Comparison of ENCODE assay signal across 9 mouse cellular contexts in genomic region chr5:64600392-64600791, GRCm38 (mm10).
DNase-seq lines count a peak whose midpoint lies in the region; ATAC-seq and TF ChIP-seq lines count a peak whose summit lies in the region.
"Had no signal": no experiment of that assay in that cellular context is flagged by ENCODE, and none has a peak within 500 bp of the region (broad histone marks: within the 10 kb centered on the region; RNA-seq: fewer than 3 reads in every experiment).

No protein-coding gene starts in this region.

- H3K9me3 ChIP-seq in heart, embryonic 14.5 days (ENCODE audit: control insufficient read depth, low read length): no peaks in the 10 kb centered on the region
- no peaks in the 10 kb centered on the region for H3K9me3 ChIP-seq in embryonic facial prominence, embryonic 12.5 days
- H3K9me3 ChIP-seq in intestine, postnatal 0 days (ENCODE audit: control insufficient read depth): no peaks in the 10 kb centered on the region

- H3K4me1 ChIP-seq in heart, embryonic 14.5 days (ENCODE audit: control insufficient read depth in 2 of 2, insufficient read depth in 2 of 2, low read length in 2 of 2): peaks cover 21 to 28% of the 10 kb centered on the region in 2 experiments
- peaks cover 29% of the 10 kb centered on the region for H3K4me1 ChIP-seq in embryonic facial prominence, embryonic 12.5 days
- 0 out of 2 replicates have a peak, but pooled peaks cover 13% of the 10 kb centered on the region for H3K4me1 ChIP-seq in intestine, postnatal 0 days (replicated peaks; ENCODE audit: control insufficient read depth, insufficient read depth, low read length)

- peak overlapping the region; percentile 50 for H3K4me2 ChIP-seq in heart, embryonic 14.5 days (ENCODE audit: low read length)
- H3K4me2 ChIP-seq in embryonic facial prominence, embryonic 12.5 days (replicated peaks): peak overlapping the region; percentile 28; the same call in 1 of the 2 replicates
- no peak overlapping the region; the same call in 1 of the 2 replicates for H3K4me2 ChIP-seq in intestine, postnatal 0 days (replicated peaks; ENCODE audit: low read depth)

- WGBS in heart, embryonic 14.5 days: 7% methylated on average over 7 of the region's 7 CpGs
- WGBS in embryonic facial prominence, embryonic 12.5 days: 31% methylated on average over 7 of the region's 7 CpGs
- 58% methylated on average over 7 of the region's 7 CpGs for WGBS in intestine, postnatal 0 days

- no peak for TF ChIP-seq CTCF in intestine, postnatal 0 days (IDR thresholded peaks at IDR 0.05; ENCODE audit: low read depth)

- 0 out of 2 replicates have a peak, but pooled peaks have one; percentile 34 for ATAC-seq in heart, embryonic 14.5 days (ENCODE audit: insufficient number of reproducible peaks, insufficient read depth, low FRiP score, low read depth)
- no peak for ATAC-seq in embryonic facial prominence, embryonic 12.5 days (ENCODE audit: insufficient number of reproducible peaks, insufficient read depth, low FRiP score, low TSS enrichment)
- ATAC-seq in intestine, postnatal 0 days: no peak
- no peak for ATAC-seq in CD4-positive, CD25-positive, alpha-beta regulatory T cell, adult 4 months

- H3K36me3 ChIP-seq in heart, embryonic 14.5 days (ENCODE audit: control insufficient read depth, insufficient read depth, low read length): no peaks in the 10 kb centered on the region
- H3K36me3 ChIP-seq in embryonic facial prominence, embryonic 12.5 days: no peaks in the 10 kb centered on the region
- no peaks in the 10 kb centered on the region for H3K36me3 ChIP-seq in intestine, postnatal 0 days (ENCODE audit: control insufficient read depth, insufficient read depth)

- no peak for DNase-seq in heart, adult 18-20 months
- DNase-seq in B cell, adult 2 months: peak; percentile 29 to 35
- DNase-seq in urinary bladder, postnatal 4 days (ENCODE audit: low spot score in 2 of 2): no peak
- DNase-seq in adrenal gland, postnatal 10 days: no peak
- DNase-seq: kidney, adult 8-10 months had no signal

- 0 out of 2 replicates have a peak overlapping the region, but pooled peaks have one; percentile 28 for H3K9ac ChIP-seq in heart, embryonic 14.5 days (ENCODE audit: low read length)
- no peak overlapping the region for H3K9ac ChIP-seq in embryonic facial prominence, embryonic 12.5 days
- no peak overlapping the region for H3K9ac ChIP-seq in intestine, postnatal 0 days (ENCODE audit: low read depth, low read length)

- H3K27me3 ChIP-seq in heart, embryonic 14.5 days (ENCODE audit: control insufficient read depth, insufficient read depth, low read length): no peaks in the 10 kb centered on the region
- H3K27me3 ChIP-seq in embryonic facial prominence, embryonic 12.5 days: no peaks in the 10 kb centered on the region
- no peaks in the 10 kb centered on the region for H3K27me3 ChIP-seq in intestine, postnatal 0 days (replicated peaks; ENCODE audit: control insufficient read depth, insufficient read depth, low read length)

- H3K27ac ChIP-seq in heart, embryonic 14.5 days (replicated peaks in 1 of 2; ENCODE audit: control insufficient read depth in 1 of 2, insufficient read depth in 1 of 2, low read depth in 2 of 2, low read length in 2 of 2): peak overlapping the region; percentile 71 to 79
- peak overlapping the region; percentile 86 for H3K27ac ChIP-seq in embryonic facial prominence, embryonic 12.5 days
- H3K27ac ChIP-seq in intestine, postnatal 0 days (ENCODE audit: low read depth, low read length): peak overlapping the region; percentile 2; the same call in 1 of the 2 replicates

- peak overlapping the region in 1 of 2 experiments; percentile 10; a peak in 3 of 4 replicates for H3K4me3 ChIP-seq in heart, embryonic 14.5 days (ENCODE audit: control insufficient read depth in 1 of 2, insufficient read depth in 1 of 2, low read depth in 1 of 2, low read length in 2 of 2)
- H3K4me3 ChIP-seq in embryonic facial prominence, embryonic 12.5 days: no peak overlapping the region
- no peak overlapping the region for H3K4me3 ChIP-seq in intestine, postnatal 0 days (ENCODE audit: low read depth, low read length)

Comparison
In these comparisons a context has a peak if more than half of its experiments do, and no peak if none do; other contexts are left out.
1. H3K27ac ChIP-seq: peak in every context shown above with its lines; median percentile 86 in embryonic facial prominence, embryonic 12.5 days; 75 in heart, embryonic 14.5 days; 2 in intestine, postnatal 0 days.
2. DNase-seq: peak in B cell, adult 2 months (2 of 2); none in heart, adult 18-20 months (0 of 2), urinary bladder, postnatal 4 days (0 of 2) and adrenal gland, postnatal 10 days (single experiment).